Mouse (Mus musculus) erythroid progenitor cell, adult 5-6 weeks (primary cell): Measurements from ENCODE around the gene Serpinb6b. TPM values are rescaled to one million over a fixed set of nuclear protein-coding genes. Genes with fewer than 3 reads are reported as not detected.

Experiments
- ATAC-seq: replicated peaks from 2 replicates; pipeline ENCODE4 v1.8.0; 2016; ENCODE audit warnings: moderate number of reproducible peaks, mild to moderate bottlenecking, moderate TSS enrichment, inconsistent platforms; ENCODE audit not compliant: poor library complexity, low FRiP score, severe bottlenecking
- total RNA-seq, 2 experiments: library from RNA; stranded (forward) in 1 of 2; stranded (reverse) in 1 of 2; fragments of 150-400 nt in 1 of 2; fragments of 186-747, 209-891 nt in 1 of 2; gene quantifications; 2 replicates each; pipeline versions ENCODE4 v1.2.3 to v1.2.4; 2015 to 2017; ENCODE audit warnings: low replicate concordance in 2 of 2

The Serpinb6b gene
- total RNA-seq, 2 experiments from 2014 or later: 16.6 to 18.9 TPM

GRCm38 (mm10) chr13:33027244-33027643 lies 62.2 kb downstream of the Serpinb6b start, which contains the start of gene Serpinb9b:
Gene Serpinb9b (plus strand): TSS chr13:33027416.
- no peak for ATAC-seq

- no peak for ATAC-seq
Observed at GRCm38 (mm10) chr13:33028146-33028545, 63.1 kb downstream of the Serpinb6b start.

GRCm38 (mm10) chr13:33028550-33028949 lies 63.5 kb downstream of the Serpinb6b start:
- ATAC-seq: no peak

Other genes starting within 250 kb of the Serpinb6b start
- not detected in 2 replicates for gene Mylk4, start 181.3 kb upstream of the Serpinb6b start, total RNA-seq (2015; ENCODE audit: low replicate concordance)
- not detected in 2 replicates for gene Mylk4, start 181.3 kb upstream of the Serpinb6b start, total RNA-seq (2017; ENCODE audit: low replicate concordance)
- gene Wrnip1, start 163.2 kb upstream of the Serpinb6b start, total RNA-seq (2015; ENCODE audit: low replicate concordance): 13.0 and 17.2 TPM in 2 replicates
- gene Wrnip1, start 163.2 kb upstream of the Serpinb6b start, total RNA-seq (2017; ENCODE audit: low replicate concordance): 21.9 and 27.5 TPM in 2 replicates
- not detected in 2 replicates for gene D930007J09Rik, start 162.4 kb upstream of the Serpinb6b start, total RNA-seq (2015; ENCODE audit: low replicate concordance)
- gene D930007J09Rik, start 162.4 kb upstream of the Serpinb6b start, total RNA-seq (2017; ENCODE audit: low replicate concordance): not detected in 2 replicates
- 77.8 and 91.8 TPM in 2 replicates for gene Serpinb1a, start 114.0 kb upstream of the Serpinb6b start, total RNA-seq (2015; ENCODE audit: low replicate concordance)
- 54.4 and 79.4 TPM in 2 replicates for gene Serpinb1a, start 114.0 kb upstream of the Serpinb6b start, total RNA-seq (2017; ENCODE audit: low replicate concordance)
- gene Serpinb1c, start 67.0 kb upstream of the Serpinb6b start, total RNA-seq (2015; ENCODE audit: low replicate concordance): not detected in 2 replicates
- not detected in 2 replicates for gene Serpinb1c, start 67.0 kb upstream of the Serpinb6b start, total RNA-seq (2017; ENCODE audit: low replicate concordance)
- gene Serpinb9, start 38.0 kb downstream of the Serpinb6b start, total RNA-seq (2015; ENCODE audit: low replicate concordance): 13.3 and 17.6 TPM in 2 replicates
- gene Serpinb9, start 38.0 kb downstream of the Serpinb6b start, total RNA-seq (2017; ENCODE audit: low replicate concordance): 8.0 and 15.6 TPM in 2 replicates
- not detected in 2 replicates for gene Serpinb9b, start 62.2 kb downstream of the Serpinb6b start, total RNA-seq (2015; ENCODE audit: low replicate concordance)
- not detected in 2 replicates for gene Serpinb9b, start 62.2 kb downstream of the Serpinb6b start, total RNA-seq (2017; ENCODE audit: low replicate concordance)
- gene Serpinb1b, start 113.4 kb downstream of the Serpinb6b start, total RNA-seq (2015; ENCODE audit: low replicate concordance): not detected in 2 replicates
- not detected in 2 replicates for gene Serpinb1b, start 113.4 kb downstream of the Serpinb6b start, total RNA-seq (2017; ENCODE audit: low replicate concordance)
- gene Serpinb9c, start 194.5 kb downstream of the Serpinb6b start, total RNA-seq (2015; ENCODE audit: low replicate concordance): not detected in 2 replicates
- not detected in 2 replicates for gene Serpinb9c, start 194.5 kb downstream of the Serpinb6b start, total RNA-seq (2017; ENCODE audit: low replicate concordance)
- gene Serpinb9d, start 227.8 kb downstream of the Serpinb6b start, total RNA-seq (2015; ENCODE audit: low replicate concordance): not detected in 2 replicates
- not detected in 2 replicates for gene Serpinb9d, start 227.8 kb downstream of the Serpinb6b start, total RNA-seq (2017; ENCODE audit: low replicate concordance)